Mouse (Mus musculus) small intestine, adult 2 months (tissue): ENCODE measurements around the gene Cgnl1. TPM values are rescaled to one million over a fixed set of nuclear protein-coding genes. Genes with fewer than 3 reads are reported as not detected.

Source experiments
- H3K27ac ChIP-seq: fragments of 200-500 bp; 2 replicates; pipeline ENCODE4 v1.5.1; 2012; ENCODE audit warnings: low read depth, low read length, control low read depth, inconsistent platforms; ENCODE audit not compliant: insufficient read depth
- H3K27me3 ChIP-seq: fragments of 200-500 bp; 2 replicates; pipeline ENCODE4 v1.6.1; 2012; ENCODE audit warnings: mild to moderate bottlenecking, moderate library complexity, low read length, inconsistent platforms; ENCODE audit not compliant: control insufficient read depth, insufficient read depth
- H3K36me3 ChIP-seq: fragments of 200-500 bp; 2 replicates; pipeline ENCODE4 v1.6.1; 2012; ENCODE audit warnings: mild to moderate bottlenecking, low read length, control low read depth, inconsistent platforms; ENCODE audit not compliant: control insufficient read depth, insufficient read depth
- H3K4me1 ChIP-seq: fragments of 200-500 bp; 2 replicates; pipeline ENCODE4 v1.6.1; 2012; ENCODE audit warnings: low read length, inconsistent platforms, mixed read lengths; ENCODE audit not compliant: control insufficient read depth, insufficient read depth, insufficient read length
- H3K4me3 ChIP-seq: fragments of 200-500 bp; 2 replicates; pipeline ENCODE4 v1.5.1; 2012; ENCODE audit warnings: low read depth, mild to moderate bottlenecking, control low read depth, inconsistent platforms, low read length, moderate library complexity
- CTCF ChIP-seq: fragments of 200-500 bp; IDR thresholded peaks from 2 replicates; pipeline ENCODE4 v1.5.1; 2012; ENCODE audit warnings: low read depth, mild to moderate bottlenecking, control low read depth, inconsistent platforms, low read length, moderate library complexity, mixed read lengths; ENCODE audit not compliant: insufficient replicate concordance, insufficient read length; ENCODE audit errors: extremely low read depth
- POLR2A ChIP-seq: fragments of 200-500 bp; IDR thresholded peaks from 2 replicates; pipeline ENCODE4 v1.6.1; 2012; ENCODE audit warnings: low read depth, mild to moderate bottlenecking, control low read depth, inconsistent platforms, low read length, moderate library complexity
- WGBS: fragments of 180-500 bp; shearing (Covaris S2); methylation state at CpG from one replicate; pipeline ENCODE4 v1.1.7; 2018; 5-methylcytosine and 5-hydroxymethylcytosine counted together
- polyA plus RNA-seq: library from polyadenylated mRNA; depleted of rRNA; stranded (reverse); fragments of >200 nt; gene quantifications from 2 replicates; pipeline ENCODE4 v1.2.3, GENCODE M21; 2012

Gene Cgnl1
- polyA plus RNA-seq, 1 experiment: 1.0 TPM

DNA sequence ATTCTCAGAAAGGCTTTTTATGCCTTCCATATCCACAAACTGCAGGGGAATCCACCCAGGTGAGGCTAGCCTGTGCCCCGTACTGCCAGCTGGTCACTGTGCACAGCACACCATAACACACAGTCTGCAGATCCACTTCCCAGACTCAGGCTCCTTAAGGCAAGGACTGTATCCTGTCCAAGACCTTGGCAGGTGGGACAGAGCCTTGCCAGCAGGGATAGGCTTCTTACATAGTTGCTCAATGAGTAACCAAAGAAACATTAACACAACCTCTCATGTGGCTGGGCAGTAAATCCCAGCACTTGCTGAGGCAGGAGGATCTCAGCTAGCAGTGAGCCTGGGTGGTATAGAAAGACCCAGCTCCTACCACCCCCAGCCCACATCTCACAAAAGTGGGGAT lies 3.3 kb downstream of the Cgnl1 start:
- 69% methylated on average over 1 of the region's 1 CpGs for WGBS
- TF ChIP-seq POLR2A: no peak
- Histone ChIP-seq H3K4me3 (no peak overlapping the region), H3K4me1 (peaks cover 3% of the 10 kb centered on the region; the same call in 1 of the 2 replicates), H3K27ac (no peak overlapping the region), H3K27me3 (no peaks in the 10 kb centered on the region), H3K36me3 (no peaks in the 10 kb centered on the region)

DNA sequence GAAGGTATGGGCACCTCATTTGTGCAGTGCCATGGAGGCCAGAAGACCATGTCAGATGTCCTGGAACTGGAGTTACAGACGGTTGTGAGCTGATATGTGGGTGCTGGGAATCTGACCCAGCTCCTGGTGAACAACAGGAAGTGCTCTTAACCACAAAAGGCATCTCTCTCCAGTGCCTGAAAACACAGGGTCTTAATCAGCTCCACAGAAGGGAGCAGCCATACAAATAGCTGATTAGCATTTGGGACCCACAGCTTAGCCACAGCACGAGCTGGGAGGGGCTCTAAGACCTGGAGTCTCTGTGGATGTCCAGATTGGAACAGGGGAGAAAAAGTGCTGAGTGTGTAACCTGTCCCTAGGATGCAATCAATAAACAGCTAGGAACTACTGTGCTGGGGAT lies 4.5 kb downstream of the Cgnl1 start:
- 80% methylated on average over 2 of the region's 2 CpGs for WGBS
- TF ChIP-seq CTCF (no peak), POLR2A (no peak)
- Histone ChIP-seq H3K4me1 (peaks cover 3% of the 10 kb centered on the region; the same call in 1 of the 2 replicates), H3K27ac (no peak overlapping the region), H3K27me3 (no peaks in the 10 kb centered on the region), H3K4me3 (no peak overlapping the region), H3K36me3 (no peaks in the 10 kb centered on the region)

- H3K4me3 ChIP-seq: no peak overlapping the region
- no peak overlapping the region for H3K27ac ChIP-seq
- no peaks in the 10 kb centered on the region for H3K27me3 ChIP-seq
- no peak for TF ChIP-seq POLR2A
- TF ChIP-seq CTCF: no peak
- peaks cover 3% of the 10 kb centered on the region; the same call in 1 of the 2 replicates for H3K4me1 ChIP-seq
- H3K36me3 ChIP-seq: no peaks in the 10 kb centered on the region
- 84% methylated on average over 8 of the region's 8 CpGs for WGBS
Observed at GRCm38 (mm10) chr9:71766306-71766705, 5.1 kb downstream of the Cgnl1 start.

GRCm38 (mm10) chr9:71764551-71764950 lies 6.9 kb downstream of the Cgnl1 start:
- TF ChIP-seq CTCF (no peak), POLR2A (no peak)
- H3K4me3 ChIP-seq: no peak overlapping the region
- no peaks in the 10 kb centered on the region for H3K36me3 ChIP-seq
- H3K27ac ChIP-seq: no peak overlapping the region
- H3K27me3 ChIP-seq: no peaks in the 10 kb centered on the region
- H3K4me1 ChIP-seq: no peaks in the 10 kb centered on the region
- WGBS: 39% methylated on average over 11 of the region's 11 CpGs

- 38% methylated on average over 1 of the region's 1 CpGs for WGBS
- Histone ChIP-seq H3K27ac (no peak overlapping the region), H3K36me3 (no peaks in the 10 kb centered on the region), H3K27me3 (no peaks in the 10 kb centered on the region), H3K4me3 (no peak overlapping the region), H3K4me1 (no peaks in the 10 kb centered on the region)
- TF ChIP-seq POLR2A (no peak), CTCF (no peak)
Observed at GRCm38 (mm10) chr9:71763273-71763672, 8.1 kb downstream of the Cgnl1 start.

DNA sequence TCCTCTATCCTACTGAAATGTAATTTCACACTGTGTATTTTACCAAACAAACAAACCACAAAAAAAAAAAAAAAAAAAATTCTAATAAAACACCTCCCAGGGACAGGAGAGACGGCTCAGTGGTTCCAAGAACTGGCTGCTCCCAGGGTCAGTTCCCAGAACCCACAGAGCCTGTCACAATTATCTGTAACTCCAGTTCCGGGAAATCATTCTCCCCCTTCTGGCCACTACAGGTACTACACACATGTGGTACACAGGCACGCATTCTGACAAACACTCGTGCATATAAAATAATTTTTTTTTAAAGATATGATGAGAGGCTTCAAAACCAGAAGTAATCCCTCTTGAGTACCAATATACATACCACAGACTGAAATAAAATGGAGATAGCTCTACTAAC lies 9.7 kb downstream of the Cgnl1 start:
- peak; percentile 35; the same call in 1 of the 2 replicates for TF ChIP-seq CTCF
- TF ChIP-seq POLR2A: no peak
- Histone ChIP-seq H3K36me3 (no peaks in the 10 kb centered on the region), H3K27me3 (no peaks in the 10 kb centered on the region), H3K4me3 (no peak overlapping the region), H3K4me1 (no peaks in the 10 kb centered on the region), H3K27ac (no peak overlapping the region)
- WGBS: 90% methylated on average over 4 of the region's 4 CpGs

- no peaks in the 10 kb centered on the region for H3K4me1 ChIP-seq
- no peak overlapping the region for H3K27ac ChIP-seq
- no peak overlapping the region for H3K4me3 ChIP-seq
- WGBS: 68% methylated on average over 14 of the region's 14 CpGs
- TF ChIP-seq POLR2A (no peak), CTCF (no peak)
- H3K27me3 ChIP-seq: no peaks in the 10 kb centered on the region
- H3K36me3 ChIP-seq: no peaks in the 10 kb centered on the region
Observed at GRCm38 (mm10) chr9:71760518-71761141, 10.8 kb downstream of the Cgnl1 start.

DNA sequence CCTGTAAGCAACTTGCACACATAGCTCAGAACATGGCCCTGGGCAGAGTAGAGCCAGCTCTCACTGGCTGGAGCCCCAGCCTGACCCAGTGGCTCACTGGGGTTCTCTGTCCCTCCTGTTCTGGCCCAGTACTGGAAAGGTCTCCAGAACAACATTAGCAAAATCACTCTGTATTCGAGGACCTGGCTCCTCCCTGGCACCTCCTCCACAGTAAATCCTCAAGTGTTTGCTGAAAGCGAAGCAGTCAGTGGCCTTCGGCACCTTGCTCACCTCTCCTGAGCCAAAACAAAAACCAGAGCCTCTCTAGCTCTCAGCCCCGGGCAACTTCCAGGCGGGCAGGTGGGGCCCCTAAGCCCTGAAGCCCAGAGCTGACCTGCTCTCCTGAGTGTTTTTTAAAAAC lies 11.5 kb downstream of the Cgnl1 start:
- H3K27ac ChIP-seq: no peak overlapping the region
- no peak overlapping the region for H3K4me3 ChIP-seq
- H3K4me1 ChIP-seq: no peaks in the 10 kb centered on the region
- TF ChIP-seq CTCF (no peak), POLR2A (no peak)
- WGBS: 38% methylated on average over 5 of the region's 5 CpGs
- no peaks in the 10 kb centered on the region for H3K27me3 ChIP-seq
- no peaks in the 10 kb centered on the region for H3K36me3 ChIP-seq
